Mouse (Mus musculus): Measurements from ENCODE around the gene Hcn2. TPM values are rescaled to one million over a fixed set of nuclear protein-coding genes. Genes with fewer than 3 reads are reported as not detected.

The Hcn2 gene
- polyA plus RNA-seq, 1 experiment from 2014 or later, result 3.7 TPM

GRCm38 (mm10) chr10:79675346-79676035 lies 40.9 kb upstream of the Hcn2 start:
- Histone ChIP-seq H3K4me1 (ENCODE audit: control insufficient read depth, insufficient read depth, low read length) (peaks cover 8% of the 10 kb centered on the region), H3K27ac (ENCODE audit: low read depth, low read length) (no peak overlapping the region), H3K36me3 (ENCODE audit: control insufficient read depth, insufficient read depth, low read length) (0 out of 2 replicates have a peak, but pooled peaks cover 7% of the 10 kb centered on the region), H3K4me3 (ENCODE audit: low read depth, low read length) (no peak overlapping the region), H3K4me2 (ENCODE audit: low read depth, low read length) (no peak overlapping the region), H3K9me3 (ENCODE audit: control insufficient read depth, low read length) (no peaks in the 10 kb centered on the region), H3K9ac (replicated peaks; ENCODE audit: low read depth, low read length) (no peak overlapping the region), H3K27me3 (ENCODE audit: control insufficient read depth, insufficient read depth, low read length) (no peaks in the 10 kb centered on the region)
- 62% methylated on average over 44 of the region's 44 CpGs for WGBS
- ATAC-seq (ENCODE audit: low read depth), result no peak

GRCm38 (mm10) chr10:79680606-79681495 lies 35.6 kb upstream of the Hcn2 start:
- Histone ChIP-seq H3K27ac (ENCODE audit: low read depth, low read length) (peak overlapping the region; percentile 85), H3K36me3 (ENCODE audit: control insufficient read depth, insufficient read depth, low read length) (peaks cover 13% of the 10 kb centered on the region), H3K4me3 (ENCODE audit: low read depth, low read length) (peak overlapping the region; percentile 65), H3K9ac (replicated peaks; ENCODE audit: low read depth, low read length) (peak overlapping the region; percentile 44), H3K4me1 (ENCODE audit: control insufficient read depth, insufficient read depth, low read length) (peaks cover 17% of the 10 kb centered on the region), H3K9me3 (ENCODE audit: control insufficient read depth, low read length) (no peaks in the 10 kb centered on the region), H3K4me2 (ENCODE audit: low read depth, low read length) (peak overlapping the region; percentile 60), H3K27me3 (ENCODE audit: control insufficient read depth, insufficient read depth, low read length) (no peaks in the 10 kb centered on the region)
- 44% methylated on average over 11 of the region's 11 CpGs for WGBS
- peak; percentile 32 for ATAC-seq (ENCODE audit: low read depth)

- no peaks in the 10 kb centered on the region for H3K9me3 ChIP-seq (ENCODE audit: control insufficient read depth, low read length)
- H3K4me1 ChIP-seq (ENCODE audit: control insufficient read depth, insufficient read depth, low read length), result peaks cover 17% of the 10 kb centered on the region
- peak; percentile 94 for ATAC-seq (ENCODE audit: low read depth)
- peaks cover 17% of the 10 kb centered on the region for H3K36me3 ChIP-seq (ENCODE audit: control insufficient read depth, insufficient read depth, low read length)
- H3K27ac ChIP-seq (ENCODE audit: low read depth, low read length), result peak within 1 kb of the TSS; percentile 85
- H3K9ac ChIP-seq (replicated peaks; ENCODE audit: low read depth, low read length), result peak within 1 kb of the TSS; percentile 74
- H3K27me3 ChIP-seq (ENCODE audit: control insufficient read depth, insufficient read depth, low read length), result no peaks in the 10 kb centered on the region
- WGBS, result under 1% methylated on average over 62 of the region's 84 CpGs
- H3K4me2 ChIP-seq (ENCODE audit: low read depth, low read length), result peak within 1 kb of the TSS; percentile 89
- H3K4me3 ChIP-seq (ENCODE audit: low read depth, low read length), result peak within 1 kb of the TSS; percentile 65
Observed at GRCm38 (mm10) chr10:79681591-79682245, 34.7 kb upstream of the Hcn2 start, which contains the start of gene Cdc34. Gene Cdc34, plus strand, starts transcription at chr10:79682195.

- Histone ChIP-seq H3K27me3 (ENCODE audit: control insufficient read depth, insufficient read depth, low read length) (no peaks in the 10 kb centered on the region), H3K9ac (replicated peaks; ENCODE audit: low read depth, low read length) (peak overlapping the region; percentile 74), H3K4me2 (ENCODE audit: low read depth, low read length) (peak overlapping the region; percentile 89), H3K36me3 (ENCODE audit: control insufficient read depth, insufficient read depth, low read length) (peaks cover 24% of the 10 kb centered on the region), H3K4me1 (ENCODE audit: control insufficient read depth, insufficient read depth, low read length) (peaks cover 17% of the 10 kb centered on the region), H3K27ac (ENCODE audit: low read depth, low read length) (peak overlapping the region; percentile 60), H3K9me3 (ENCODE audit: control insufficient read depth, low read length) (no peaks in the 10 kb centered on the region), H3K4me3 (ENCODE audit: low read depth, low read length) (peak overlapping the region; percentile 65)
- WGBS, result 0% methylated on average over 8 of the region's 10 CpGs
- peak; percentile 13 for ATAC-seq (ENCODE audit: low read depth)
Observed at GRCm38 (mm10) chr10:79682551-79682915, 33.9 kb upstream of the Hcn2 start.

DNA sequence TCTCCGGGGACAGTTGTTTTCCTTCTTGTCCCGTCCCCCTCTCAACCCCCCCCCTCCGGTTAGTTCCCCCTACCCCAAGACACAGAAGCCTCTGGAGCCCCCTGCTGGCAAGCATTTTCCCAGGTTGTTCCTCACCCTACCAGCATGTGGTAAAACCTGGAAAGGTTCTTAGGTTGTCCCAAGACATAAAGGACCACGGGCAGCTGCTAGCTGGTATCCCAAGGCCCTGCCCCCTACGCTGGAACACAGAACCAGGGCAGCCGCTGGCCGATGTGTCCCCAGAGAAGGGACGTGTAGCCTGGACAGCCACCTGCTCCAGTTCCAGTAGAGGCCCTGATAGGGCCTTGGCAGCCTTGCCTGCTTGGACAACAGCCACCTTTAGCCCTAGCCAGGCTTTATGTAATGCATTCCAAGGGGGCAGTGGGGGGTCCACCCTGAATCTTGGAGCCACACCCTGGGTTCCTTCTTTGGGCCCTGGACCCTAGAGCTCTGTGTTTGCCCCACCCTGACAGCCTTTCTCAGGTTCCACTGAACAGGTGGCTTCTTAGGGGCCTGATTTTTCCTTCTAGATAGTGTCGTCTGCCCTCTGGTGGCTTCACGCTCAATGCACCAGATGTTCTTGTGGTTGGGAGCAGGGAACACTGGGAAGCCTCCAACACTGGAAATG lies 33.4 kb upstream of the Hcn2 start:
- ATAC-seq (ENCODE audit: low read depth), result no peak
- no peaks in the 10 kb centered on the region for H3K27me3 ChIP-seq (ENCODE audit: control insufficient read depth, insufficient read depth, low read length)
- no peak overlapping the region; the same call in 1 of the 2 replicates for H3K27ac ChIP-seq (ENCODE audit: low read depth, low read length)

DNA sequence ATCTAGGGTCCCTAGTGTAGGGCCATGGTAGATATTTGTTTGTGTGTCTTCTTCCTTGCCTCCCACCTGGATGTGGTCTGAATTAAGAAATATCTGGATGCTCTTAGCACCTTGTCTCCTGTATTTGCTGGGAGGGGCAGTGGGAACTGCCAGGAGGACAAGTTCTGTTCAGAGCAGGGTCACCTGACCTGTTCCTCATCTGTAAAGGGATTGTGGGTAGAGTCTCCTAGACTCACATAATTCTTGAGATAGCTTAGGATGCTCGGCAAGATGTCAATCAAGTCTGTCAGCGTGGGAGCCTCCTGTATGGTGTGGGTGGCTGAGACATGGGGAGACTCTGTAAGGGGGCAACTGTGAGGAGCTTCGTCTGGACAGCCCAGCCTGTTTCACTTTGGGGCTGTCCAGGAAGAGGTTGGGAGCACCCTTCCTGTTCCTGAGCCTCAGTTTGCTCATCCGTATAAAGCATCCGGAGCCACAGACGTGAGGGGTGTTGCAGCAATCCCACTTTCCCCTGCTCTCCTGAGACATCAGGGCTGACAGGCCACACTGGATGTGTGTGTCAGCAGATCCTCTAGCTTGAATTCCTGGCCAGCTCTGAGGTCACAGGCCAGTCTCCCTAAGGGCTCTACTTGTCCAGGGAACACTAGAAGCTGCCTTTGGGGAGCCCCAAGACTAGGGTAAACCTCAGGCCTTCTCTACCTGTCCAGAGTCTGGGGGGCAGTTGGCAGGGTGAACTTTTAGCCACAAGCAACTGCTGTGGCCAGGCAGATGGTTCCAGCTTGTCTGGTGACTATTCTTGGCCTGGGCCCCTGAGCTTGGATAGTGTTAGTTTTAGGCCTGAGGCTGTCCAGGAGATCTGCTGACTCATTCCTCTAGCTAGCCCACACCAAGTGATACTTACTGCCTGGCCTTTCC lies 32.5 kb upstream of the Hcn2 start:
- 87% methylated on average over 6 of the region's 6 CpGs for WGBS
- Histone ChIP-seq H3K9ac (replicated peaks; ENCODE audit: low read depth, low read length) (peak overlapping the region; percentile 74; the same call in 1 of the 2 replicates), H3K4me1 (ENCODE audit: control insufficient read depth, insufficient read depth, low read length) (peaks cover 17% of the 10 kb centered on the region)

More for the DNA sequence above, 33.4 kb upstream of the Hcn2 start:
- Histone ChIP-seq H3K9me3 (ENCODE audit: control insufficient read depth, low read length) (no peaks in the 10 kb centered on the region), H3K4me2 (ENCODE audit: low read depth, low read length) (peak overlapping the region; percentile 89), H3K36me3 (ENCODE audit: control insufficient read depth, insufficient read depth, low read length) (peaks cover 28% of the 10 kb centered on the region), H3K4me1 (ENCODE audit: control insufficient read depth, insufficient read depth, low read length) (peaks cover 17% of the 10 kb centered on the region), H3K4me3 (ENCODE audit: low read depth, low read length) (peak overlapping the region; percentile 65), H3K9ac (replicated peaks; ENCODE audit: low read depth, low read length) (peak overlapping the region; percentile 74)
- WGBS, result 6% methylated on average over 10 of the region's 10 CpGs

GRCm38 (mm10) chr10:79684770-79685600 lies 31.4 kb upstream of the Hcn2 start:
- H3K4me3 ChIP-seq (ENCODE audit: low read depth, low read length), result no peak overlapping the region
- no peak overlapping the region for H3K4me2 ChIP-seq (ENCODE audit: low read depth, low read length)
- WGBS, result 95% methylated on average over 25 of the region's 25 CpGs
- peaks cover 17% of the 10 kb centered on the region for H3K4me1 ChIP-seq (ENCODE audit: control insufficient read depth, insufficient read depth, low read length)
- no peak overlapping the region for H3K27ac ChIP-seq (ENCODE audit: low read depth, low read length)
- ATAC-seq (ENCODE audit: low read depth), result no peak
- H3K9me3 ChIP-seq (ENCODE audit: control insufficient read depth, low read length), result no peaks in the 10 kb centered on the region
- no peak overlapping the region for H3K9ac ChIP-seq (replicated peaks; ENCODE audit: low read depth, low read length)
- peaks cover 34% of the 10 kb centered on the region for H3K36me3 ChIP-seq (ENCODE audit: control insufficient read depth, insufficient read depth, low read length)
- H3K27me3 ChIP-seq (ENCODE audit: control insufficient read depth, insufficient read depth, low read length), result no peaks in the 10 kb centered on the region

More for the DNA sequence above, 32.5 kb upstream of the Hcn2 start:
- Histone ChIP-seq H3K4me2 (ENCODE audit: low read depth, low read length) (peak overlapping the region; percentile 89), H3K27ac (ENCODE audit: low read depth, low read length) (no peak overlapping the region), H3K27me3 (ENCODE audit: control insufficient read depth, insufficient read depth, low read length) (no peaks in the 10 kb centered on the region), H3K36me3 (ENCODE audit: control insufficient read depth, insufficient read depth, low read length) (peaks cover 34% of the 10 kb centered on the region), H3K9me3 (ENCODE audit: control insufficient read depth, low read length) (no peaks in the 10 kb centered on the region), H3K4me3 (ENCODE audit: low read depth, low read length) (peak overlapping the region; percentile 65; the same call in 1 of the 2 replicates)
- no peak for ATAC-seq (ENCODE audit: low read depth)

Measured in neural tube, embryonic 14.5 days (tissue).